Mouse (Mus musculus) retina, postnatal 7 days (tissue): ENCODE measurements around the gene Itpr2.

Experiments used
- DNase-seq: peaks from one replicate; pipeline ENCODE4 v3.0.0-alpha.2; 2012; ENCODE audit warnings: low read depth, low spot score

The Itpr2 gene

DNA sequence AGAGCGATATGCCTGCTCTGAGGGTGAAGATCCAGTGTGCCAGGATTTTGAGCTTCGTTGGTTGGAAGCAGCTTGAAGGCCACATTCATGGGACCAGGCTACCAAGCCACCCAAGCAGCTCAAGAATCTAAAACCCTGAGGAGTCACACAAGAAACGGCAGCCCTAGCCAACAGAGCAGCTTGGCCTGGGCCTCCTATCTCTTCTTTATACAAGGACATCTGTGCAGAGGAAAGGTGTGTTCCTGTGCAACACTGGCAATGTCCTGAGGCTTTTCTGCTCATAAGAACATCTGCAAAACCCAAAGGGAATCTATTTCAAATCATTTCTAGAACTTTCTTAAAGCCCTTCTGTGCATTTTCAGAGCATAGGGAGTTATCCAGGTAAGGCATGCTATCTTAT is 274.0 kb downstream of the Itpr2 start:
- no peak for DNase-seq

DNA sequence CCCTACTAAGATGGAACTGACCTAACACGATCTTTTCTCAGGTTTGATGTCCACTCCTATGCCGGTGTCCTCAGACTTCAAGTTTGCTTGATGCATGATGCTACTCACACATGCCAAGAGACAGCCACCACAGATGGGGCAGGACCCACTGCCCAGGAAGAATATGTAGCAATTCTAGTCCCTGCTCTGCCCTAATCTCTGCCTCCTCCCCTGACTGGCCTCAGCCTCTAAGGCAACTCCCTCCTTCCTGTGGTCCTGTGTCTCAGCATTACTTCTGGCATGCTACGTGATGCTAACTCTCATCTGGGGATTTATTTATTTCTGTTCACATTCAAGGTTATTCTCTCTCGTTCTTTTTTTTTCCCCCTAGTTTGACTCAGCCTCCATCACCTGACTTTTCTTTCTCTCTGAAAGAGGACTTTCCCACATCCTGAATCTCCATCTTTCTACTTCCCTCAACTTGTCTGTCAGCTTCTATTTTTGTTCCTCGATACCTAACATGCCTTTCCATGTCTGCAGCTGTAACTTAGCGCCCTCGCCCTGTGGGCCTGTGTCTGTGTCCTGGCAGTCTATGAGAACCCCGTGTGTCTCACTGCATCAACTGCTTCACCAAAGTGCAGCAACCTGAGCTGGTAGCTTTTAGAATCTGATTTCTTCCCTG is 279.5 kb downstream of the Itpr2 start:
- DNase-seq, result no peak

DNA sequence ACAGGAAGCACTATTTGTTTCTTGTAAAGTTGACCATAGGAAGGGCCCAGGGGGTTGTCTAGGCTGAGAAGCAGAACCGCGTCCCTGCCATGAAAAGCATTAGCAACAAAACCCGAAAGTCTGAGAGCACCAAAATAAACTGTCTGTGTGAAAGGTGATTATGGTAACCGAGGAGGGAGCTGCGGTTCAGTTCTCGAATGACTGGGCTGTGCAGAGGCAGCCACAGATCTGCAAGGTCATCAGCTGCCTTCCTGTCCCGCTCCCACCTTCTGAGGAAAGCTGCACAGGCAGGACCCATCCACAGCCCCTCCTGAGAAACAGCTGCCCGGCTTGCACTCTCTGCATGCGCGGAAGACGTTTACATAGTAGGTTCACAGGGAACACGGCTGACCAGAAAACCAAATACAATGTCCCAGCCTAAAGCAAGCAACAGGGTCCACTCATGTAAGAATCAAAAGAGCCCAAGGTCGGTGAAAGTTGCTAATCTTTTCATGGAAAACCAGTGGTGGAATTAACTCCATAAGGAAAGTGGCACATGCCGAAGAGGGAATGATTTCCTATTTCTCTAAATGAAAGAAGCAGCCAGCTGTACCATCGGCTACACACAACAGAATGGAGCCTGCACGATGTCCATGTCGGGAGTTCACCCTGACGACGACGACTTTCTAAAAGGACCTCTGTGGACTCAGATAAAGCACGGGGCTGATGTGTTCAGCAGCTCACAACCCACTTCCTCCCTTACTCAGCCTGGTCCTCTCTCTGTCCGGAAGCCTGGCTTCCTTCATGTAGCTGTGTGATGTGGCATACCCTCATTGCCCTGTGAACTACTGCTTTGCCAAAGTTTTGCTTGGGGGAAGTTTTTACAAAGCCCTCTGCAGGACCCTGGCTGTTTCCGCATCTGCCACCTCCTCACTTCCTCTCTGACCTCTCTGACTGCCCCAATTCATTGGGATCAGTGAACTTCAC is 280.4 kb downstream of the Itpr2 start:
- no peak for DNase-seq

DNA sequence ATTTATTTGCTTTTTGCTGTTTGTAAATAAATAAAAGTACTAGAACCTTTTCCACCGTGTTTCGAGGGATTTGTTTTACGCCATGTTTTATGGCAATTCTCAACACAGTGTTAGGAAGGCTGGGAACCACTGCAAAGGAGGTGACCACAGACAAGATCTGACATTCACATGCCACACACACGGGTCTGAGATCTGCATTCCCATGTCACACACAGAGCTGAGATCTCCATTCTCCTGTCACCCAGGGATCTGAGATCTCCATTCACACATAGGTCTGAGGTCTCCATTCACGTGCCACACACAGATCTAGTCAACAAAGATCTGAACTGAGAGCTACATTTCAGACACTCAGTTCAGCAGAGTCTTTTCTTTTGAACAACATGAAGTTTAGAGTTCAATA is 282.0 kb downstream of the Itpr2 start:
- DNase-seq, result no peak

DNA sequence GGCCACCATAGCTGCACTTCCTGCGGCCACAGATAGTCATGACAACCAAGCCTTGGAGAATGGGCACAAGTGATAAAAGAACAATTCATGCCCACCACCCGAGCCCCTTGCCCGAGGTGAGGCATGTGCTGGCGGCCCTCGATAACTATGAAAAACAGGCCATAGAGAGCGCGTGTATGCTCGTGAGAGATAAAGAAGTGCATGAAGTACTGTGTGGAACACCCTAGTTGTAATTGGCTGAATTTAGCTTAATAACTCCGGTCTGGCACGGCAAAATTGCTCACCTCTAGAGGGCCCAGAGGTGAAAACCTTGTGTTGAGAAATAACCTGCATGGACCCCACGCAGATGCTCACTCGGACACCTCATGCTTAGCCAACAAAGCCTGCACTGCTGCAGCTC is 282.5 kb downstream of the Itpr2 start:
- DNase-seq, result no peak

DNA sequence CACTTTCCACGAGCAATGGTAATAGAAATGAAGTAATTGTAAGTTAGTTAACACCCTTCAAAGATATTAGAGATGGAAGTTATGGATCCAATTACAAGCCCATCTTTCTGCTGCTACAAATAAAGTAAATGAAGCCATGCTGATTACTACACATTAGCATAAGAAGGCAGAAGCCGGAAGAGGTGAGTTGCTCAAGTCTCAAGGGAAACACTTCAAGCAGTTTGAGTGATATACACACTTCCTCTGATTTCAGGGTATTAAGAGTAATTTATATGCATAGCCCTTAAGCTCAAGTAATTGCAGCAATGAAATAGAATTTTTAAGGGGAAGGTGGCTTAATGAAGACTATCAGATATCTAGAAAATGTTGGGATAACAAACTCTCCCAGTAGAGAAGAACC is 286.7 kb downstream of the Itpr2 start:
- DNase-seq, result no peak

DNA sequence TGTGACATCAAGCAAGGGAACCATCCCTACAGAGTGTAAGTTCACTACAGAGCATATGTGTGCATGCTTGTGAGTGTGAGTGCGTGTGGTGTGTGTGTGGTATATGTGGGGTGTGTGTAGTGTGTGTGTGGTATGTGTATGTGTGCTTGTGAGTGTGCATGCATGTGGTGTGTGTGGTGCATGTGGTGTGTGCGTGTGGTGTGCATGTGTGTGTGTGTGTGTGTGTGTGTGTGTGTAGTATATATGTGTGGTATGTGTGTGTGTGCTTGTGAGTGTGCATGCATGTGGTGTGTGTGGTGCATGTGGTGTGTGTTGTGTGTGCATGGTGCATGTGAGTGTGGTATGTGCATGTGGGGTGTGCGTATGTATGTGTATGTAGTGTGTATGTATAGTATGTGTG is 289.7 kb downstream of the Itpr2 start:
- no peak for DNase-seq

DNA sequence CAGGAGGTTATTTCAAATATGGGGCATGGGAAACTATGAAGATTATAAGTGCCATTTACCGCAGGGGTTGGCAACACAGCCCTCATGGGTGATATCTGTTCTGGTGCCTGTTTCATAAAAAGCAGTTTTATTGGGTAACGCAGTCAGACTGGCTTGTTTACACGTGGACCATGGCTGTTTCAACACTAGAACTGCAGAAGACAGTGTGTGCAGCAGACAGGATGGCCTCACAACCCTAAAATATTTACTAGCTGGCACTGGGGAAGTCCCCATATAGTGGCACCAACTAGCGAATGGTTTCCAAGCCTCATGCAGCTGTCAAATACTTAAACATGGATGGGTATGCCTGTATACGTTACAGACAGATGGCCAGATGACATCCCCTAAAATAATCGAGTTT is 290.8 kb downstream of the Itpr2 start:
- DNase-seq, result no peak

DNA sequence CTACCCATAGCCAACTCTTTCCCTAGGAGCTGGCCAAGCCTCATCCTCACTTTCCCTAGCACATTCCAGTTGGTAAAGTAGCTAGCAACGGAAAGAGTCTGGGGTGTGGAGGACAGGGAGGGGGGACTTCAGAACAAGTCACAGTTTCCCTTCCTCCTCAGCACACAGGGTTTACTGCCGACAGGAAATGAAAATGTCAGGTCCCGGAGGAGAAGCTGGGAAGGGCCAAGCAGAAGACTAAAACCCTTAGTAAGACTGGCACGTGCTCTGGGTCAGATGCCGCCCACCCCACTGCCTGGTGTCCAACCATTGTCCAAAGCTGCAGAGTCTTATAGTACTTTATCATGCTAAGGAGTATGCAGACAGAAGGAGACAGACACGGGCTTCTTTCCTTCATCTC is 293.0 kb downstream of the Itpr2 start:
- DNase-seq, result no peak

DNA sequence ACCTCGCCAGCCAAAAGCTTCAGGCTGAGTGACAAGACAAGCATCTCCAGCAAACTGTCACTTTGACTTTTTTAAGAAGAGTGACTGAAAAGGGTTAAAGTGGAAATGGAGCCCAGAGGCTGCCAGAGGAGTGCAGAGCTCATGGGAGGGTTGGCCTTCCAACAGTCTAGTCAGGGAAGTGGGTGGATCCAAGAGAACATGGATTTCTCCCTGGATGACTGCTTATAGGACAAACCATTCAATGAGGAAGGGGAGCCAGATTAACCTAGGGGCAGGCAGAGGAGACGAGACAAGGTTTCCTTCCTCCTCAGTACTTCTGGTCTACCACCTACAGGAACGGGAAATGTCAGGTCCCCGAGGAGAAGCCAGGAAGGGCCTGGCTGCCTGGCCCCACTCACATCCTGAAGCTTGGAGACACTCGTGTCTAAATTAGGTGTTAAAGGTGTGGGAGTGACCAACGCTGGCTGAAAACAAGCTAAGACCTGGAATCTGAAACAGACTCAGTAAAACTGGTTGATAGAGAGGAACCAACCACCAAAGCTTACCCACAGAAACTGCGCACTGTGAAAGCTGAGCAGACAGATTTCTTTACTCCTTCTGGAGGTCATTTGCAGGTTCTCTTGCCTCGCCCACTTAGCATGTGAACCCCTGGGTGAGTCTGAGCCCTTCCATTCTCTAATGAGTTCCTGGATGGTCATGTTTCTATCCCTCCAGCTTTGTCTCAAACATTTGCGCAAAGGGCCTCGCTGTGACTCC is 294.6 kb downstream of the Itpr2 start:
- no peak for DNase-seq

DNA sequence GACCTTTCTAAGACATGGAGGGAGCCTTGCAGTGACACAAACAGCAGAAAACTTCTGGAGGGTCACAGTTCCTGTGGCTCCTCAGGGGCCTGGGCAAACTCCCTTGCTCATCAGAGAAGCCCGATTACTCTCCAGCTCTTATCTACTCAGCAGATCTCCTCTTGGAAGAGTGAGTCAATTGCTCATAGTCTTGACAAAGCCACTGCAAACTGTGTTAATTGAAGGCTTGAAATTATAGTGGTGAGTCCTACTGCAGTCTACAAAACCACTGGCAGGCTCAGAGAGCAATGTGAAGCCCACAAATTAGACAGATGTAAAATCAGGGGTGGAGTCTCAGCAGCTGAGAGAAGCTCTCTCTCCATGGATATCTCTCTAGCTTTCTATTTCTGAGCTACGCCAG is 296.9 kb downstream of the Itpr2 start:
- no peak for DNase-seq

DNA sequence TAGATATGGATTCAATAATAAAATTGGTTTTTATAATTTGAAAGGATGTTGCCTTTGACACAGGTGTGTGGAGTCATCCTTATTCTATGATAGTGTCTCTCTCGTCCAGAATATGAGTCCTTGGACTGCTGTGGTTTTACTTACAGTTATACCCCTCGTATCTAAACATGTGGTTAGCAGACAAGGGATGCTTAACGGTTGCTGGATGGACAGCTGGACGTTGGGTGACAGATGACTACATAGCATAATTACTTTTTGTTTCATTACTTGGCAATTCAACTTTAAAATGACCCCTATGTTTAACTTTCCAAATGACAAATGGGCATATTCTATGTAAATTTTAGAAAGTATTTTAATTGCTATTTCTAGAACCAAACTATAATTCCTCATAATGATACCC is 297.6 kb downstream of the Itpr2 start:
- DNase-seq, result no peak

DNA sequence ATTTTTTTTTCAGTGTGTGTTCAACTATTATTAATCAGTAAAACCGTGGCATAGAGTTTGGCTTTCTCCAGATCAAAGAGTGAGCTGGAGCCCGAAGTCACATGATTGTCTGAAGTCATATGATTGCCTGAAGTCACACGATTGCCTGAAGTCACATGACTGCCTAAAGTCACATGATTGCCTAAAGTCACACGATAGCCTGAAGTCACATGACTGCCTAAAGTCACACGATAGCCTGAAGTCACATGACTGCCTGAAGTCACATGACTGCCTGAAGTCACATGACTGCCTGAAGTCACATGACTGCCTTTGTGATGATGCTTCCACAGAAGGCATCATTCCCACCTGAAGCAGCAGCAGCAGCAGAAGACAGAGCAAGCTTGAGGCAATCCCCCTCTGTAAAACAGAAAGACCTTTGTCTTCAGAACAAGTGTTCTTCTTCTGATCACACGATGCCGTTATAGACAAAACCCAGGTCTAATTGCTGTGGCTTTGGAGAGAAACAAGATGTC is 304.1 kb downstream of the Itpr2 start:
- DNase-seq, result no peak

DNA sequence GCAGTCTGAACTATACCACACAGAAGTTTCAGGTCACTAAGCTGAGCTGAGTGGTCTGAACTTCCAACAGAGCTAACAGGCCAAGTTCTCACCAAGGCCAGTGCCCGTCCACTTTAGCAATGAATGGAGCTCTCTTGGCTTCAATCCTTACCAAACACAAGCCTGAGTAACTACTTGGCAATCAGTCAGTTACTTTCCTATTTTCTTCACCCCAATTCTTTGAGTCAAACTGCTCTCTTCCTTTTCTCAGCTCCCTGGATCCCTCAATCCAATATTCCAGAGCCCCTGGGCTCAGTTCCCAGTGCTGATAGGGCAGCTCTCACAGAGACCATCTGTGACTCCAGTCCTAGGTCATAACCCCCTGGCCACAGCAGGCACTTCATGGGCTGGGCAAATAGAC is 305.3 kb downstream of the Itpr2 start:
- DNase-seq, result no peak

DNA sequence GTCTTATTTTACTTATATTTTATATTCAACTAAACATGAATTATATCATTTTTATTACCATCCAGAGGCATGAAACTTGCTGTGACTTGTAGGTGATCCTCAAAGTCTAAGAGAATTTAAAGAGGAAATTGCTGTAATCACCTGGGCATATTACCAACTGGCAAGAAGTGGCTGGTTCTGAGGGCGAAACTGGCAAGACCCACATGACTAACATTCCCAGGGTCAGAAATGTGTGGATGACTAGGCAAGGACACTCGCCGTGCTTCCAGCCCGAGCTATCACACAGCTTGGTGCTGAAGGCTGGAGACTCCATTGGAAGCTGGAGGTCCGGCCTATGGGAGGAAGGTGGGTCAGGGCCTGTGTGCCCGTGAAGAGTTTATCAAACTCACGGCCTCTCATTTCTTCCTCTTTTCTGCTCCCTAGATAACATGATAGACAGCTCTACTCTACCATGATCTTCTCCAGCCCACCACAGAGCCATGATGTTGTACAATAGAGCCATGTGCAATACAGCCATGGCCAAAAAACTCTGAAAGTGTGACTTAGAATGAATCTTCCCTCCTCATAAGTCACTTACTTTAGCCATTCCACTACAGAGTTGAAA is 306.1 kb downstream of the Itpr2 start:
- no peak for DNase-seq

DNA sequence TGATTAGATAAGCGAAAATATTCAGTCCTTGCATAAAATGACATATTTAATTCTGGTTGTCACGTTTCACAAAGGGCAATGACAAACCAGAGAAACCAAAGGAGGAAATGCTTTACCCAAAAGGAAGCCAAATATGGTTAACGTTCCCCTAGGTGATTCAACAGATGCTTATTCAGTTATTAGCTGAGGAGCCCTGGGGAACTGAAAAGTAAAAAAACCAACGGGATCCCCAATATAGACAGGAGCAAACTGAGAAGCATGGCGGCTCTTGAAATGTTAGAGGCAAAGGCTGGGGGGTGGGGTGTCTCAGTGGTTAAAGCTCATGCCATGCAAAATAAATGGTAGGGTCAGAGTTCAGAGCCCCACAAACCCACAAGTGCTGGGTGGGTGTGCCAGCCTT is 310.1 kb downstream of the Itpr2 start:
- DNase-seq, result no peak

DNA sequence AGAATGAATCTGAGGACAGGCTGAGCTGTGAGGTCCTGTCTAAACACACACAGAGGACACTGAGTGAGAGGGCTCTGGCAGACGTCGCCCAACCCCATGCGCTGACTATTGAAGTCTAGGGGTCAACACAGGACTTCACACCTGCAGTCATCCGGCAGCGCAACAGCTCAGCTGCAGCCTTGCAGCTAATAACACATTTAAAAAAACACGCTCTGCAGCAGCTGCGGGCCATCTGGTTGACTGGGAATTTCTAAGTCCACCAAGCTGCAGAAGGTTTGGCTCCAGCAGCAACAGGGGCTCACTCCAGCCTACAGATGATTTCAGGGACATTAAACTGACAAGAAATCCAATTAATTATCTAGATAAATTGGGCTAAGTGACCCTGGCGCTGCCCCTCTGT is 312.0 kb downstream of the Itpr2 start:
- DNase-seq, result no peak

DNA sequence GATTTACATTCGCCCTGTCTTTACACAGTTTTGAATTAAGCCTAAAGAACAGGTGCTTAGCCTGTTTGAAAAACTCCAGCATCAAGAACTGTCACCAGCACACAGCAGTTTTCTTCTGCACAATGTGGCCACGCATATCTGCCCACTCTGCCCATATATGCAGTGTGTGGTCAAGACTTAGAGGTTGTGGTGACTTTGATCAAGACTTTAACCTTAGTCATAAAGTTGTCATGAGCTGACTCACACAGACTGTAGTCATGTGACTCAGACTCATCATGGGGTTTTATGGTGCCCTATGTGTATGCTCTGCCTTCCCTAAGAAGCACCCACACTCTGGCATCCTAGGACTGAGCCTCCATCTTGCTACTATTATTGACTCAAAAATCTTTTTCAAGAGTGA is 316.5 kb downstream of the Itpr2 start:
- no peak for DNase-seq

DNA sequence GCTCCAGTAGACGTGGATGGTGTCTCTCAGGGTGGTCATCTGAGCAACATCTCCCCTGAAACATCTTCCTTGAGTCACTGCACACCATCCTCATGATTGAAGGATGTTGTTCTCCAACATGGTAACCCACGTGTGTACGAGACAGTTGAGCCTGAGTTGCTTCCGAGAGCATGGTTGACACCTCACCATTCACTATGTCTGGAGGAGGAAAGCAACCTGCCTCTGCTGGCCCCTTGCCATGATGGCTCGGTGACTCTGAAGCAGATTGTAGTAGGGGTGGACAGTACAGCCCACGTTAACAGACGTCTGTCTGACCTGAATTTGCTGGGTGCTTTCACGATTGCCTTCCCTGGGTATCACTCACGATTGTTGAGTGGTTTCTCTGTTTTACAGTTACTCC is 317.3 kb downstream of the Itpr2 start:
- no peak for DNase-seq

DNA sequence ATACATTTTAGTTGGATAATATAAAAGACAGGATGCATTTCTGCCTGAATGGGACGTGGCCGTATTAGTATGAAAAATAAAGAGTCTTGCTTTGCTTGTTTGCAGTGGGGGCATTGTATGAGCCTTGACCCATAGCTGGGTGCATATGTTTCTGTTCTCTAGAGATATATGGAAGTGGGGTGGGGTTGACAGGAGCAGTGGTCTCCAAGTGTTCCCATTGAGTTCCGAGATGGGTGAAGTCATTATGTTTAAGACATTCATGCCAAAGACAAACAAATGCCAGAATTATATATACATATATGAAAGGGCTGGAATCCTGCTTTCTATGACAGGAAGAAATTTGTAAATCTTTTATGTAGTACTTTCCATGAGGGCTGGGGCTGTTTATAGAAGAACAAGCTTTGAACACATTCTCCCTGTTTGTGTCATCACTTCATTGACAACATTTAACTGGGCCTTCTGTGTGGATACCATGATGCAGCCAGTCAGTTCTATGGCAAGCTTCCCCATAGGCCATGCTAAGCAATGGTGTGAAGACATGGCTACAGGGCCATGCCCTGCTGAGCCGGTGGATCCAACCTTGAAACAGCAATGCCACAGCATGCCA is 327.3 kb downstream of the Itpr2 start:
- no peak for DNase-seq

DNA sequence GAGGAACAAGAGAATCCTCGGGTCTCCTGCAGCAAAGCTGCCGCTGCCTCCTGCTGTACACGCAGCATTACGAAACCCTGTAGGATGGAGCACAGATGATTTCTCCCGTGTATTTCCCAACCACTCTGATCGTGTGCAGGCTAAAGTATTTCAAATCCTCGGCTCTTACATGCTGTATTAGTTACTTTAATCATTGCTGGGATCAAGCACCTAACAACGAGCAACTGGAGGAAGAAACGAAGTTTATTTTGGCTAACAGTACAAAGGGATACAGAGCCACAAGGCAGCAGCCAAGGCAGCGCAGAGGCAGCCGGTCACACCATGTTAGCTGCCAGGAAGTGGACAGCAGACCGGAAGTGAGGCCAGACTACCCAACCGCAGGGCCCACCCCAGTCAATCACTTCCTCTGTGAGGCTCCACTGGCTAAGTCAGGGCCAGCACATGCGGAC is 331.4 kb downstream of the Itpr2 start:
- no peak for DNase-seq
